Mouse (Mus musculus): ENCODE data around the gene Gm8720. TPM values are rescaled to one million over a fixed set of nuclear protein-coding genes. Genes with fewer than 3 reads are reported as not detected.

Gene Gm8720
- not detected for polyA plus RNA-seq (2014; fragmentation: Illumina TruSeq; extraction: RNeasy Lipid Tissue Mini Kit (QIAGEN cat#74804); ENCODE audit: insufficient read depth, low read depth, low replicate concordance)

GRCm38 (mm10) chr7:23067356-23067755, at the start of gene Gm8720:
Gene Gm8720 (minus strand): TSS chr7:23067456.

GRCm38 (mm10) chr7:23055240-23055639, 12.0 kb downstream of the Gm8720 start, which contains the start of gene Vmn1r163:
Gene Vmn1r163 (plus strand): TSS chr7:23055540.

DNA sequence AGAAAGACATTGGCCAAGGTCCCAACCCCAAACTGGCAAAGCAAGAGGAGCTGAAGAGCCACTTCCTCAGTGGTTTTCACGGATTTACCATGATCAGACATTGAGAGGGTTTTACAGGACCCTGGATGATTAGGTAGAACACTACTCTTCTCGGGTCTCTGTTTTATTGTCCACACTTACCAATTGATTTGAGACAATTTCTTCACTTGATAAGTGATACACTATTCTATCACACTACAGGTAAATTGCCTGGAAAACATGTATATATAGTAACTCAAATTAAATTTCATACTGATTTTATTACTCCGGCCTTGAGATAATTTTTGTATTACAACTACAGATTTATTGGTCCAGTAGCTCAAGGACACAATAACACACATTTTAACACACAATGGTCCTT, 47.4 kb downstream of the Gm8720 start, which contains the start of gene Gm4216:
Gene Gm4216, minus strand, starts transcription at position 101 of the 400 bp plus-strand sequence.

Other genes with a start within 250 kb of the Gm8720 start
- gene Vmn1r159, start 223.9 kb downstream of the Gm8720 start, polyA plus RNA-seq (2014; fragmentation: Illumina TruSeq; extraction: RNeasy Lipid Tissue Mini Kit (QIAGEN cat#74804); ENCODE audit: insufficient read depth, low read depth, low replicate concordance): not detected
- not detected for gene Vmn1r160, start 196.2 kb downstream of the Gm8720 start, polyA plus RNA-seq (2014; fragmentation: Illumina TruSeq; extraction: RNeasy Lipid Tissue Mini Kit (QIAGEN cat#74804); ENCODE audit: insufficient read depth, low read depth, low replicate concordance)
- gene Gm4214, start 82.8 kb downstream of the Gm8720 start, polyA plus RNA-seq (2014; fragmentation: Illumina TruSeq; extraction: RNeasy Lipid Tissue Mini Kit (QIAGEN cat#74804); ENCODE audit: insufficient read depth, low read depth, low replicate concordance): not detected
- gene Gm4216, start 47.5 kb downstream of the Gm8720 start, polyA plus RNA-seq (2014; fragmentation: Illumina TruSeq; extraction: RNeasy Lipid Tissue Mini Kit (QIAGEN cat#74804); ENCODE audit: insufficient read depth, low read depth, low replicate concordance): not detected
- gene Vmn1r163, start 11.9 kb downstream of the Gm8720 start, polyA plus RNA-seq (2014; fragmentation: Illumina TruSeq; extraction: RNeasy Lipid Tissue Mini Kit (QIAGEN cat#74804); ENCODE audit: insufficient read depth, low read depth, low replicate concordance): not detected
- not detected for gene Gm10662, start 77.0 kb upstream of the Gm8720 start, polyA plus RNA-seq (2014; fragmentation: Illumina TruSeq; extraction: RNeasy Lipid Tissue Mini Kit (QIAGEN cat#74804); ENCODE audit: insufficient read depth, low read depth, low replicate concordance)
- not detected for gene Vmn1r165, start 149.9 kb upstream of the Gm8720 start, polyA plus RNA-seq (2014; fragmentation: Illumina TruSeq; extraction: RNeasy Lipid Tissue Mini Kit (QIAGEN cat#74804); ENCODE audit: insufficient read depth, low read depth, low replicate concordance)
- not detected for gene Vmn1r166, start 184.2 kb upstream of the Gm8720 start, polyA plus RNA-seq (2014; fragmentation: Illumina TruSeq; extraction: RNeasy Lipid Tissue Mini Kit (QIAGEN cat#74804); ENCODE audit: insufficient read depth, low read depth, low replicate concordance)
- not detected for gene Gm6902, start 211.4 kb upstream of the Gm8720 start, polyA plus RNA-seq (2014; fragmentation: Illumina TruSeq; extraction: RNeasy Lipid Tissue Mini Kit (QIAGEN cat#74804); ENCODE audit: insufficient read depth, low read depth, low replicate concordance)
- gene Nlrp4e, start 233.7 kb upstream of the Gm8720 start, polyA plus RNA-seq (2014; fragmentation: Illumina TruSeq; extraction: RNeasy Lipid Tissue Mini Kit (QIAGEN cat#74804); ENCODE audit: insufficient read depth, low read depth, low replicate concordance): not detected

Measured in lung, adult 10 weeks (tissue).